Comparison of ENCODE assay signal across 8 mouse cellular contexts in the genomic region with DNA sequence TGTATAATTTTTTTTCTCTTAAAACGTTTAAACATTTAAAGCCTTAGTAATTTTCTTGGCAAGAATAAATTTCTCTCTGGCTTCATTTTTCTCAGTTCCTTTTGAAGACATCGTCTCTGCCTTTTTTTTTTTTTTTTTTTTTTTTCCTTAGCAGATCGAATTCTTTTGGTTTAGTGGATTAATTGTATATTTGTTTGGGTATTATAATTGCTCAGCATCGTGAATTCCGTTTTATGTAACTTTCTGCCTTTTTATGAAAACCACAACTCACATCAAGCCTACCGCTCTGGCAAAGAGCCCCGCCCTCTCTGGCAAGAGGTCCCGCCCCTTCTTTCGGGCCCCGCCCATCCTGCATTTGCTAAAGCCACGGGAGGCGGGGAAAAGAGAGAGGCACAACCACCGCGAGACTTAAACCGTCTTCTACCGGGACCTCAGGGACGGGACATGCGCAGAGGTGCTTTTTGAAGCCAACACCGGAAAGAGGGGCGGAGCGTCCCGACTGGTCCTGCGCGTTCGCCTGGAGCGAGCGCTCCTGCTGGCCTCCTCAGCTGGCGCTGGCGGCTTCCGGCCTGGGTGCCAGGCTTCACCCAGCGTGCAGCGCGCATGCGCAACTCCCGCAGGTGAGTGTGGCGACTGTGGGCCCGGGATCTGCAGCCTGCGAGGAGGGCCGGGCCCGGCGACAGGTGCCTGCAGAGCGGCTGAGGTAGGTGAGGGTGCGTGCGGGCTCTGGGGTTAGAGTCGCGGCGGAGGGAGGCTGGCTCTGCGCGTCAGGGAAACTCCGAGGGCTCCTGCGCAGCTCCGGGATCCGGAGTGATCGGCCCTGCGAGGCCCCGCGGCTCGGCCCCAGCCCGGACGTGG. TPM values are rescaled to one million over a fixed set of nuclear protein-coding genes. Genes with fewer than 3 reads are reported as not detected.
DNase-seq lines count a peak whose midpoint lies in the region; ATAC-seq and TF ChIP-seq lines count a peak whose summit lies in the region.

A gene (plus strand): TSS at position 544 of the 858 bp plus-strand sequence.

- peak within 1 kb of the TSS; percentile 91 for H3K27ac ChIP-seq in gastrocnemius, adult 2 months
- H3K27ac ChIP-seq in hindbrain, postnatal 0 days: peak within 1 kb of the TSS; percentile 80
- H3K27ac ChIP-seq in left cerebral cortex, adult 2 months: peak within 1 kb of the TSS; percentile 82

- 0 out of 2 replicates have a peak, but pooled peaks cover 8% of the 10 kb centered on the region for H3K4me1 ChIP-seq in hindbrain, postnatal 0 days (ENCODE audit: insufficient read depth, low read length)

- H3K27me3 ChIP-seq in hindbrain, postnatal 0 days (ENCODE audit: insufficient read depth, low read length): no peaks in the 10 kb centered on the region

- 1% methylated on average over 56 of the region's 60 CpGs for WGBS in hindbrain, postnatal 0 days

- ATAC-seq in common myeloid progenitor, adult 5-6 weeks (replicated peaks; ENCODE audit: low read depth, poor library complexity, severe bottlenecking): peak; percentile 99
- peak; percentile 100 for ATAC-seq in hindbrain, postnatal 0 days
- ATAC-seq in megakaryocyte, adult 5-6 weeks (ENCODE audit: poor library complexity, severe bottlenecking): peak; percentile 98

- peak within 1 kb of the TSS; percentile 76 for H3K4me2 ChIP-seq in hindbrain, postnatal 0 days (ENCODE audit: low read depth, low read length)

- intact Hi-C loops in gastrocnemius, adult 2 months (cut with DNase I): loop anchor here (5.0 kb wide), 1 partner anchor 133 kb away; a partner anchor contains a TSS
- intact Hi-C loops in left cerebral cortex, adult 2 months (cut with DNase I): loop anchor here (2.0 kb wide), 1 partner anchor 196 kb away; no protein-coding TSS in a partner anchor

- H3K9me3 ChIP-seq in hindbrain, postnatal 0 days (ENCODE audit: low read length): no peaks in the 10 kb centered on the region

- H3K4me3 ChIP-seq in gastrocnemius, adult 2 months: peak within 1 kb of the TSS; percentile 97
- H3K4me3 ChIP-seq in hindbrain, postnatal 0 days (ENCODE audit: low read length): peak within 1 kb of the TSS; percentile 98
- H3K4me3 ChIP-seq in left cerebral cortex, adult 2 months: peak within 1 kb of the TSS; percentile 96

- H3K36me3 ChIP-seq in hindbrain, postnatal 0 days (ENCODE audit: insufficient read depth, low read length): no peaks in the 10 kb centered on the region

- peak within 1 kb of the TSS; percentile 86 for H3K9ac ChIP-seq in hindbrain, postnatal 0 days (replicated peaks; ENCODE audit: low read length)

- peak; percentile 39; the same call in 1 of the 2 replicates for TF ChIP-seq CTCF in gastrocnemius, adult 2 months (IDR thresholded peaks at IDR 0.05)
- TF ChIP-seq CTCF in hindbrain, postnatal 0 days (IDR thresholded peaks at IDR 0.05; ENCODE audit: low read depth): peak; percentile 52
- TF ChIP-seq CTCF in left cerebral cortex, adult 2 months (IDR thresholded peaks at IDR 0.05): peak; percentile 33

- peak; percentile 100 for DNase-seq in ZHBTc4 (ENCODE audit: low read depth, low spot score)
- peak; percentile 99 for DNase-seq in gastrocnemius, adult 2 months
- peak; percentile 99 for DNase-seq in hindbrain, postnatal 0 days (ENCODE audit: low spot score)
- DNase-seq in left cerebral cortex, adult 2 months (ENCODE audit: extremely low spot score in 1 of 2, low spot score in 2 of 2): peak; percentile 94 to 97
- peak; percentile 97 to 98 for DNase-seq in right cerebral cortex, adult 2 months (ENCODE audit: low spot score in 2 of 2)
- DNase-seq in urinary bladder, postnatal 14 days (ENCODE audit: low spot score): peak; percentile 98

RNA-seq across cellular contexts. Expression of the gene that starts here (rescaled TPM):
- 25.9 and 28.8 TPM in 2 replicates for total RNA-seq in common myeloid progenitor, adult 5-6 weeks (2017)
- 1 to 10 TPM; 8.7 to 9.4 TPM for total RNA-seq in gastrocnemius, adult 2 months (2021)
- 17.5 and 20.3 TPM in 2 replicates for total RNA-seq in hindbrain, postnatal 0 days (2014; rRNA removed)
- polyA plus RNA-seq in hindbrain, postnatal 0 days (2015; fragmentation: Nextera tagmentation; extraction: Ambion mirVana): 16.2 TPM in 2 replicates
- total RNA-seq in left cerebral cortex, adult 2 months (2021): 10 to 100 TPM; 36.9 to 42.2 TPM
- total RNA-seq in megakaryocyte, adult 5-6 weeks (2015): 13.0 and 13.4 TPM in 2 replicates
- total RNA-seq in megakaryocyte, adult 5-6 weeks (2017): 20.2 and 24.3 TPM in 2 replicates

Comparison
In these comparisons a context has a peak if more than half of its experiments do, and no peak if none do; other contexts are left out.
1. Peak in every context shown above with its lines: DNase-seq, ATAC-seq, H3K4me3 ChIP-seq and H3K27ac ChIP-seq.